Mouse (Mus musculus) kidney, adult 2 months (tissue): ENCODE data around the gene Rnf121.

Experiments
- CTCF ChIP-seq: fragments of 200-500 bp; conservative IDR thresholded peaks from 2 replicates; pipeline ENCODE4 v1.5.1; 2011; ENCODE audit warnings: low read depth, mild to moderate bottlenecking, control low read depth, low read length, moderate library complexity, mixed read lengths; ENCODE audit not compliant: insufficient read depth, insufficient read length
- POLR2A ChIP-seq: fragments of 200-500 bp; IDR thresholded peaks from one replicate; pipeline ENCODE4 v1.6.1; 2011; ENCODE audit warnings: low read depth, low read length, control low read depth

DNA sequence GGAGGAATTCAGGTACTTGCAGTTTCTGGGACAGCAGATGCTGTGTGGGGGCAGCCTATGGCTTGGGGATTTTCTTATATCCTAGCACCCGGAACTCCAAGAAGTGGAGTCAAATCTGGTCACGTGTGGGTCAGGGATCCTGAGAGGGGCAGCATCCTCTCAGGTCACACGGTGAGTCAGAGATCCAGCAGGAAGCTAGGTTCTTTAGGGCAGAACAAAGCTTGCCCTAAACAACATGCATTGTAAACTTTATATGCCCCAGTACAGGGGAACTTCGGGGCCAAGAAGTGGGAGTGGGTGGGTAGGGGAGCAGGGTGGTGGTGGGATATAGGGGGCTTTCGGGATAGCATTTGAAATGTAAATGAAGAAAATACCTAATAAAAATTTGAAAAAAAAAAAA, 35.6 kb upstream of the Rnf121 start:
- TF ChIP-seq POLR2A = no peak
- TF ChIP-seq CTCF = no peak
